Mouse (Mus musculus): ENCODE measurements at regions not wholly inside any gene's neighbourhood (a gene's known extent, or its start where the extent isn't known, plus 50 kb on each side); places are given as distances from the start of the nearest gene placed in this dataset.
A peak's percentile ranks its signal among the peaks of the same experiment; 100 is the strongest.

DNA sequence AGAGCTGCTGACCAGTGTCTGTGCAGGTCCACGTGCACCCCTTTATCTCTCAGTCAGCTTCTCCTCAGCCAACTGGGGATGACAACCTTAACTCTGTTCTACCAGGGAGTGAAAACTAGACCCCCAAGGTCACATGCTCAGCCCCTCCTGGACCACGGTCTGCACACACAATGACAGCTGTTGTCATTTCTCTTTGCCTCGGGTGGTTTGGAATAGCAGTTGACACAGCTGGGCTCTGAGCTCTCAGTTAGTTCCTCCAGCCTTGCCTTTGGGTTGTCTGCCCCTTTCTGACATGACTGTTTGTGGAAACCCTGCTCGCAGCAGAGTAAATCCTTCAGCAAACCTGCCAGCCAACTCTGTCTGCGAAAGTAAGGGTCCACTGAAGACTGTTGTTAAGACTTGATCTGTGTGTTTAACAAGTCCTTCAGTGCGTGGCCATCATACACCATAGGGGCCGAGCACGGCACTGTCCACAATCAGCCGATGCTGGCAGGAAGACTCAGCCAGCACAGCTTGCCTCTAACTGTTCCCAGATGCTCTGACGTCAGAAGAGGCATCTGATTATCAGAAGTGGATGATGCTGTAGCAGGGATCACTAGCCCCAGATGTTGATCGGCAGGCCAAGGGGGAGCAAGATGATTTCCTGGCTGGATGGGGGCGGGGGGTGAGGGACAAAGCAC is 106.7 kb upstream of the Lrig1 start:
- H3K4me3 ChIP-seq (ENCODE audit: low read depth, low read length) = no peak overlapping the region
- no peaks in the 10 kb centered on the region for H3K9me3 ChIP-seq (replicated peaks; ENCODE audit: control insufficient read depth, low read length, poor library complexity, severe bottlenecking)
- H3K4me1 ChIP-seq (ENCODE audit: control insufficient read depth, insufficient read depth, low read length) = no peaks in the 10 kb centered on the region
- H3K4me2 ChIP-seq (ENCODE audit: low read length) = no peak overlapping the region
- H3K9ac ChIP-seq (ENCODE audit: low read depth, low read length) = no peak overlapping the region
- H3K27ac ChIP-seq (ENCODE audit: low read length) = no peak overlapping the region
- H3K36me3 ChIP-seq (ENCODE audit: control insufficient read depth, insufficient read depth, low read length) = no peaks in the 10 kb centered on the region
- ATAC-seq = no peak
- 75% methylated on average over 12 of the region's 12 CpGs for WGBS
- H3K27me3 ChIP-seq (ENCODE audit: control insufficient read depth, insufficient read depth, low read depth, low read length) = no peaks in the 10 kb centered on the region

DNA sequence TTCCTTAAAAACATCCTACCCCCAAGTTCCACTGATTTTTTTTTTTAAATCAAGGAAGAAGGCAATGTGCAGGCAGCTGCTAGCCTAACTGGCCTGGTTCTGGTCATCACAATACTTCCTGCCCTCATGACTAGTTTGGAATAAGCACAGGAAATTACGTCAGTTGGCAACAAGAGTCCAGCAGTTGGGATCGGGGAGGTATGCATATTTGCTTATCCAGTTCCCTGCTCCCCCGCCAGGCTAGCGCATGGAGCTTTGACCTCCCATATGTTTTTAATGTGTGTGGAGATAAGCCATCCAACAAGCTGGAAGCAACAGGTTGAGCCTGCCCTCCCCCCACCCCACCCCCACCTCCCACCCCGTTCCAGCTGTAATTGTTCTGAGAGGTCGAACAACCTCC is 105.7 kb upstream of the Lrig1 start:
- WGBS = 80% methylated on average over 6 of the region's 6 CpGs
- no peak overlapping the region for H3K27ac ChIP-seq (ENCODE audit: low read length)
- no peak overlapping the region for H3K9ac ChIP-seq (ENCODE audit: low read depth, low read length)

DNA sequence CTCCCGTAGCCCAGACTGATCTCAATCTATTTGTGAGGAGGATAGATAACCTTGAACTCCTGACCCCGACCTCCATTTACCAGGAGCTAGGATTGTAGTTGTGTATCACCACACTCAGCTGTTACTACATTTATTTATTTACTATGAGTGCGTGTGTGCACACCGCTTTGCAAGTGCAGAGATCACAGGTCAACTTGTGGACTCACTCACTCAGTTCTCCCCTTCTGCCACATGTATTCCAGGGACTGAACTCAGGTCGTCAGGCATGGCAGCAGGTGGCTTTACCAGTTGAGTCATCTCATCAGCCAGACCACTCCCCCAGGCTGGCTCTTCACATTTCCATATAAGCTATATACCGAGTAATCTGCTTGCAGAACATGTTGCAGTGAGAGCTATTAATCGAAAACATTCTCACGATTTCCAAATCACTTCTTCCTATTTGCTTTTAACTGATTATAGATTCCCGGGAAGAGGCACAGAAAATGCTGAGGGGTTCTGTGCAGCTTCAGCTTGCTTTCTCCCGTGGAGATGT is 104.4 kb upstream of the Lrig1 start:
- no peak overlapping the region for H3K9ac ChIP-seq (ENCODE audit: low read depth, low read length)
- H3K9me3 ChIP-seq (replicated peaks; ENCODE audit: control insufficient read depth, low read length, poor library complexity, severe bottlenecking) = no peaks in the 10 kb centered on the region
- H3K27ac ChIP-seq (ENCODE audit: low read length) = no peak overlapping the region
- H3K4me3 ChIP-seq (ENCODE audit: low read depth, low read length) = no peak overlapping the region
- H3K27me3 ChIP-seq (ENCODE audit: control insufficient read depth, insufficient read depth, low read depth, low read length) = no peaks in the 10 kb centered on the region
- H3K4me2 ChIP-seq (ENCODE audit: low read length) = no peak overlapping the region
- ATAC-seq = no peak
- H3K4me1 ChIP-seq (ENCODE audit: control insufficient read depth, insufficient read depth, low read length) = peaks cover 7% of the 10 kb centered on the region
- WGBS = 76% methylated on average over 10 of the region's 10 CpGs
- no peaks in the 10 kb centered on the region for H3K36me3 ChIP-seq (ENCODE audit: control insufficient read depth, insufficient read depth, low read length)

More for the DNA sequence above, 105.7 kb upstream of the Lrig1 start:
- Histone ChIP-seq H3K9me3 (replicated peaks; ENCODE audit: control insufficient read depth, low read length, poor library complexity, severe bottlenecking) (no peaks in the 10 kb centered on the region), H3K4me1 (ENCODE audit: control insufficient read depth, insufficient read depth, low read length) (peaks cover 6% of the 10 kb centered on the region), H3K36me3 (ENCODE audit: control insufficient read depth, insufficient read depth, low read length) (no peaks in the 10 kb centered on the region), H3K27me3 (ENCODE audit: control insufficient read depth, insufficient read depth, low read depth, low read length) (no peaks in the 10 kb centered on the region), H3K4me2 (ENCODE audit: low read length) (no peak overlapping the region), H3K4me3 (ENCODE audit: low read depth, low read length) (no peak overlapping the region)
- no peak for ATAC-seq

DNA sequence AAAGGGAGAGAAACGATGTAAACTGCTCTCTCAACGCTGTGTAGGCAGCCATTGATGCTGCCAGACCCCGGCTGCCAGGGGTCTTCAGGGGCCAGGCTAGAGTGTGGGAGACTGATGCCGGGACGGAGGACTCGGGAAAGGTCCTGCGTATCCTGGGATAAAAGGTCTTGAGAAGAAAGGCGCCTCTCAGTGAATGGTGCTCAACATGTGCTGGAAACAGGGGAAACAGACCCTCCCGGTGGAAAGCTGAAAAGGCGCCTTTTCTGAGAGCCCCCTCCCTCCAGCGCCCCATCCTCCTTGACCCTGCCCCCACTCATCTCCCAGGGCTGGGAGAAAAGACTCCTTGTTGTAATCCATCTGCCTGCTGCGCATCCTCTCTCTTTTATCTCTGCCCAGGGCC is 101.1 kb upstream of the Lrig1 start:
- Histone ChIP-seq H3K9ac (ENCODE audit: low read depth, low read length) (no peak overlapping the region; the same call in 1 of the 2 replicates), H3K4me1 (ENCODE audit: control insufficient read depth, insufficient read depth, low read length) (peaks cover 7% of the 10 kb centered on the region), H3K4me3 (ENCODE audit: low read depth, low read length) (no peak overlapping the region)

DNA sequence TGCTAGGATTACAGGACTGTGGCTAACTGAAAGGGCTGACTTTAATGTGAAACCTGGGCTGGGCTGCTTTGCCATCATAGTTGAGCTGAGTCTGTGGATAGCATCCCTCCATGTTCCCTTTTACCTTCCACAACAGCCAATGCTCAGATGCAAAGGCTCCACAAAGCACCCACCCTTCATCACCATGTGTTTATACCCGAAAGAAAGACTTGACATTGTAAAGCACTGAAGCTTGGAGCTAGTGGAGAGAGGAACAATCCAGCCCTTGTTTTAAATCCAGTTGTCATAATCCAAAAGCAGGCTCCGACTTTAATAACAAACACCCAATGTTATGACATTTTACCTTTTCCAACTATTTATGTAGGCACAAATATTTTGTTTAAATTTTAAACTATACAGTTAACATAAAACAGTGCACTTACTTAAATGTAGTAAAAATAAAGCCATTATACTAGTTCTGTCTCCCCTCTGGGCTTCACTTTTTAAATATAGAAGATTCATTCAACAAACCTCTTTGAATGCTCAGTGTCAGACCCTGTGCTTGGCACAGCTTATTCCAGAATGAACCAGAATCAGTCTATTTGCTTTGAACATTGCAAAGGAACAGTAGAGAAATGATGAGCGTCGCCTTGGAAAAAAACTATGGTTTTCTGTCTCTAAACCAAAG is 98.7 kb upstream of the Lrig1 start:
- Histone ChIP-seq H3K4me1 (ENCODE audit: control insufficient read depth, insufficient read depth, low read length) (peaks cover 7% of the 10 kb centered on the region), H3K4me3 (ENCODE audit: low read depth, low read length) (no peak overlapping the region), H3K27ac (ENCODE audit: low read length) (no peak overlapping the region), H3K27me3 (ENCODE audit: control insufficient read depth, insufficient read depth, low read depth, low read length) (no peaks in the 10 kb centered on the region), H3K9ac (ENCODE audit: low read depth, low read length) (no peak overlapping the region), H3K4me2 (ENCODE audit: low read length) (no peak overlapping the region), H3K9me3 (replicated peaks; ENCODE audit: control insufficient read depth, low read length, poor library complexity, severe bottlenecking) (peaks cover 5% of the 10 kb centered on the region; the same call in 1 of the 2 replicates), H3K36me3 (ENCODE audit: control insufficient read depth, insufficient read depth, low read length) (no peaks in the 10 kb centered on the region)
- WGBS = 92% methylated on average over 4 of the region's 4 CpGs
- no peak for ATAC-seq

More for the DNA sequence above, 101.1 kb upstream of the Lrig1 start:
- no peaks in the 10 kb centered on the region for H3K36me3 ChIP-seq (ENCODE audit: control insufficient read depth, insufficient read depth, low read length)
- no peak for ATAC-seq
- peak overlapping the region; percentile 37 for H3K4me2 ChIP-seq (ENCODE audit: low read length)
- H3K27me3 ChIP-seq (ENCODE audit: control insufficient read depth, insufficient read depth, low read depth, low read length) = no peaks in the 10 kb centered on the region
- no peak overlapping the region for H3K27ac ChIP-seq (ENCODE audit: low read length)
- 8% methylated on average over 12 of the region's 12 CpGs for WGBS
- peaks cover 5% of the 10 kb centered on the region; the same call in 1 of the 2 replicates for H3K9me3 ChIP-seq (replicated peaks; ENCODE audit: control insufficient read depth, low read length, poor library complexity, severe bottlenecking)

DNA sequence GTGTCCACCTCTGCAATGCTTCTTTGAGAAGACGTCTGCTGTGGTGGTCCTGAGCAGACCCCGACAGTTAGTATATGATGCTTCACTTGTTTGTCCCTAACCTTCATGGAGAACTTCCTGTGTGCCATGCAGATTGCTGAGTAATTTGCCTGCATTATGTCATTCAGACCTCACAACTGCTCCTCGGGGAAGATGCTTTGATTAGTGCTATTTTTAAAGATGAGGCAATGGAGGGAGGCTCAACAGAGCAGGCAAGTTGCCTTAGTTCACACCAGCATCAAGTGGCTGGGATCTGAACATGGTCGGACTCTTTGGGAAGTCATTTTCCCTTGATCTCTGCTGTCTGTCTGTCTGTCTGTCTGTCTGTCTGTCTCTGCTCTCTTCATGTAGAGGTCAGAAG is 95.5 kb upstream of the Lrig1 start:
- 87% methylated on average over 4 of the region's 4 CpGs for WGBS
- peaks cover 5% of the 10 kb centered on the region; the same call in 1 of the 2 replicates for H3K9me3 ChIP-seq (replicated peaks; ENCODE audit: control insufficient read depth, low read length, poor library complexity, severe bottlenecking)
- H3K9ac ChIP-seq (ENCODE audit: low read depth, low read length) = no peak overlapping the region
- no peak overlapping the region for H3K4me2 ChIP-seq (ENCODE audit: low read length)
- H3K4me3 ChIP-seq (ENCODE audit: low read depth, low read length) = no peak overlapping the region
- no peaks in the 10 kb centered on the region for H3K36me3 ChIP-seq (ENCODE audit: control insufficient read depth, insufficient read depth, low read length)
- no peak overlapping the region for H3K27ac ChIP-seq (ENCODE audit: low read length)
- no peaks in the 10 kb centered on the region for H3K4me1 ChIP-seq (ENCODE audit: control insufficient read depth, insufficient read depth, low read length)
- no peaks in the 10 kb centered on the region for H3K27me3 ChIP-seq (ENCODE audit: control insufficient read depth, insufficient read depth, low read depth, low read length)
- ATAC-seq = no peak

DNA sequence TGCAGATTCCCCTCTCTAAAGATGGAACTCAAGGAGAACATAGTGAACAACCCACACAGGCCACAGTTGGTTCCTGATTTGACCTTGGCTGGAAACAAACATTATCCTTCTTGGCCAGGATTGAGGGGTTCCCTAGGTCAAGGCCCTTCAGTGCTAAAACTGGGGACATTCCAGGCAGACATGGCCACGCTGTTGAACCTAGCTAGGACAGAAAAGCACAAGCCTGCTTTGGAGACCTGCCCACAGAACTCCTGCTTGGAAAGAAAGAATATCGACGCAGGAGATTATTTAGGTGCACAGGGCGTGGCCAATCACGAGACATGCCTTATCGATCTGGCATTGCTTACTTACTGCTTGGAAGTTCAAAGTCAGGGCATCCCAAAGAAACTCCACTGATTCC is 93.6 kb upstream of the Lrig1 start:
- Histone ChIP-seq H3K27me3 (ENCODE audit: control insufficient read depth, insufficient read depth, low read depth, low read length) (no peaks in the 10 kb centered on the region), H3K4me3 (ENCODE audit: low read depth, low read length) (no peak overlapping the region), H3K9me3 (replicated peaks; ENCODE audit: control insufficient read depth, low read length, poor library complexity, severe bottlenecking) (peaks cover 5% of the 10 kb centered on the region; the same call in 1 of the 2 replicates), H3K36me3 (ENCODE audit: control insufficient read depth, insufficient read depth, low read length) (no peaks in the 10 kb centered on the region), H3K27ac (ENCODE audit: low read length) (no peak overlapping the region), H3K4me2 (ENCODE audit: low read length) (no peak overlapping the region), H3K9ac (ENCODE audit: low read depth, low read length) (no peak overlapping the region), H3K4me1 (ENCODE audit: control insufficient read depth, insufficient read depth, low read length) (no peaks in the 10 kb centered on the region)
- WGBS = 89% methylated on average over 6 of the region's 6 CpGs
- ATAC-seq = no peak

DNA sequence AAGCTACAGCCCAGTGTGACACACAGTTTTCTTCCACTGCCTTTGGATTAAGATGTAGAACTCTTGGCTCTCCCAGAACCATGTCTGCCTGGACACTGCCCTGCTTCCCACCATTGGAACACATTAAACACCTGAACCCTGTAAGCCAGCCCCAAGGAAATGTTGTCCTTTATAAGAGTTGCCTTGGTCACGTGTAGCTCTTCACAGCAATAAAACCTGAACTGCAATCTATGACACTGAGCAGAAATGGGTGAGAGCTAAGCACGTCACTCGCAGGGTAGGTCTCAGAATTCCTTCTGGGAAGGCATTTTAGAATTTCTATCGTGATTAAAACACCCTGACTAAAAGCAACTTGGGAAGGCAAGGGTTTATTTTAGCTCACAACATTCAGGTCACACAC is 92.4 kb upstream of the Lrig1 start:
- Histone ChIP-seq H3K27me3 (ENCODE audit: control insufficient read depth, insufficient read depth, low read depth, low read length) (no peaks in the 10 kb centered on the region), H3K4me3 (ENCODE audit: low read depth, low read length) (no peak overlapping the region), H3K36me3 (ENCODE audit: control insufficient read depth, insufficient read depth, low read length) (no peaks in the 10 kb centered on the region), H3K9me3 (replicated peaks; ENCODE audit: control insufficient read depth, low read length, poor library complexity, severe bottlenecking) (peaks cover 5% of the 10 kb centered on the region; the same call in 1 of the 2 replicates), H3K9ac (ENCODE audit: low read depth, low read length) (no peak overlapping the region), H3K4me1 (ENCODE audit: control insufficient read depth, insufficient read depth, low read length) (no peaks in the 10 kb centered on the region), H3K4me2 (ENCODE audit: low read length) (no peak overlapping the region), H3K27ac (ENCODE audit: low read length) (no peak overlapping the region)
- no peak for ATAC-seq
- WGBS = 89% methylated on average over 4 of the region's 4 CpGs

DNA sequence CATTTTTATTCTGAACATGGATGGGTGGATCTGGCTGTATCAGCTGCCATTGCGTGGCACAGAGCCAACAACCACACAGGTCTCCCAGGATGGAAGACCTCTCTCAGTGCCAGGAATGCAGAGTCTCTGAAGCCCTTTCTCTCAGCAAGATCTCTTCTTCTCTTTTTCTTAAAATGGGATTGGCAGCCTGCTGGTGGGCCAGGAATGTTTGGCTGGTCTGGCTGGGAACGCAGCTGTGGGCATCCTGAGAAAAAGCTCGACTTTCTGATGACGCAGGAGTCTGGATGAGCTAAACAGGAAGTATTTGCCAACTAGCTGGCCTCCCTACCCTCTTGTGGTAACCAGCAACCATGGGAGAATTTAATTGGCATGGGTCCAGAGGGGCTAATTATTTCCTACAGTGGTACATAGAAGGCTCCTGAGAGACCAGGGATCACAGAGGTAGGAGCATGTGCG is 89.4 kb upstream of the Lrig1 start:
- Histone ChIP-seq H3K4me2 (ENCODE audit: low read length) (no peak overlapping the region), H3K9me3 (replicated peaks; ENCODE audit: control insufficient read depth, low read length, poor library complexity, severe bottlenecking) (no peaks in the 10 kb centered on the region), H3K4me3 (ENCODE audit: low read depth, low read length) (no peak overlapping the region), H3K9ac (ENCODE audit: low read depth, low read length) (no peak overlapping the region), H3K4me1 (ENCODE audit: control insufficient read depth, insufficient read depth, low read length) (no peaks in the 10 kb centered on the region), H3K36me3 (ENCODE audit: control insufficient read depth, insufficient read depth, low read length) (no peaks in the 10 kb centered on the region), H3K27me3 (ENCODE audit: control insufficient read depth, insufficient read depth, low read depth, low read length) (no peaks in the 10 kb centered on the region), H3K27ac (ENCODE audit: low read length) (no peak overlapping the region)
- peak; percentile 71 for ATAC-seq
- WGBS = 59% methylated on average over 5 of the region's 5 CpGs
